Mouse (Mus musculus): ENCODE results near the gene Actr3b. TPM values are rescaled to one million over a fixed set of nuclear protein-coding genes. Genes with fewer than 3 reads are reported as not detected.
A peak's percentile ranks its signal among the peaks of the same experiment; 100 is the strongest.
"Not testable (repeated sequence)": the region's sequence is repeated elsewhere in the genome, so short reads cannot be mapped to it uniquely, and the experiment has no call there.

Gene Actr3b
- polyA plus RNA-seq, 1 experiment from 2014 or later: 25.0 TPM

GRCm38 (mm10) chr5:25870632-25871031 is 110.8 kb downstream of the Actr3b start:
- H3K9me3 ChIP-seq: no peaks in the 10 kb centered on the region
- no peak overlapping the region for H3K4me2 ChIP-seq
- ATAC-seq (ENCODE audit: low read depth): no peak
- no peak overlapping the region for H3K9ac ChIP-seq
- 63% methylated on average over 3 of the region's 3 CpGs for WGBS
- H3K27ac ChIP-seq (replicated peaks): 0 out of 2 replicates have a peak overlapping the region, but pooled peaks have one; percentile 39
- no peaks in the 10 kb centered on the region for H3K36me3 ChIP-seq
- H3K27me3 ChIP-seq: no peaks in the 10 kb centered on the region
- H3K4me1 ChIP-seq (replicated peaks): peaks cover 13% of the 10 kb centered on the region; the same call in 1 of the 2 replicates
- no peak overlapping the region for H3K4me3 ChIP-seq

GRCm38 (mm10) chr5:25871342-25872023 is 111.7 kb downstream of the Actr3b start:
- no peak overlapping the region for H3K4me2 ChIP-seq
- WGBS: 81% methylated on average over 12 of the region's 12 CpGs
- H3K9ac ChIP-seq: no peak overlapping the region
- ATAC-seq (ENCODE audit: low read depth): no peak
- H3K27me3 ChIP-seq: no peaks in the 10 kb centered on the region
- H3K4me1 ChIP-seq (replicated peaks): peaks cover 13% of the 10 kb centered on the region; the same call in 1 of the 2 replicates
- H3K9me3 ChIP-seq: no peaks in the 10 kb centered on the region
- no peak overlapping the region for H3K4me3 ChIP-seq
- no peak overlapping the region for H3K27ac ChIP-seq (replicated peaks)
- H3K36me3 ChIP-seq: no peaks in the 10 kb centered on the region

- no peak for ATAC-seq (ENCODE audit: low read depth)
- no peaks in the 10 kb centered on the region for H3K9me3 ChIP-seq
- 82% methylated on average over 2 of the region's 2 CpGs for WGBS
- no peaks in the 10 kb centered on the region for H3K36me3 ChIP-seq
- no peak overlapping the region for H3K4me3 ChIP-seq
- no peak overlapping the region for H3K9ac ChIP-seq
- no peaks in the 10 kb centered on the region for H3K27me3 ChIP-seq
- H3K27ac ChIP-seq (replicated peaks): no peak overlapping the region
- peaks cover 13% of the 10 kb centered on the region; the same call in 1 of the 2 replicates for H3K4me1 ChIP-seq (replicated peaks)
- H3K4me2 ChIP-seq: no peak overlapping the region
These were observed 113.2 kb downstream of the Actr3b start for GRCm38 (mm10) chr5:25873046-25873445.

- H3K9ac ChIP-seq; H3K4me2 ChIP-seq; H3K4me3 ChIP-seq; H3K27ac ChIP-seq (replicated peaks); H3K27me3 ChIP-seq; H3K9me3 ChIP-seq; H3K4me1 ChIP-seq (replicated peaks); H3K36me3 ChIP-seq; ATAC-seq (ENCODE audit: low read depth): not testable (repeated sequence)
These were observed 116.1 kb downstream of the Actr3b start for GRCm38 (mm10) chr5:25875927-25876326.

- Histone ChIP-seq H3K27ac (replicated peaks) (no peak overlapping the region), H3K4me3 (no peak overlapping the region), H3K9ac (no peak overlapping the region), H3K27me3 (no peaks in the 10 kb centered on the region), H3K4me1 (replicated peaks) (no peaks in the 10 kb centered on the region), H3K9me3 (no peaks in the 10 kb centered on the region), H3K36me3 (no peaks in the 10 kb centered on the region), H3K4me2 (no peak overlapping the region)
- WGBS: 88% methylated on average over 5 of the region's 5 CpGs
- ATAC-seq (ENCODE audit: low read depth): no peak
These were observed 117.5 kb downstream of the Actr3b start for GRCm38 (mm10) chr5:25877281-25877680.

- WGBS: 87% methylated on average over 3 of the region's 3 CpGs
- Histone ChIP-seq H3K27me3 (no peaks in the 10 kb centered on the region), H3K36me3 (no peaks in the 10 kb centered on the region), H3K4me2 (no peak overlapping the region), H3K4me1 (replicated peaks) (no peaks in the 10 kb centered on the region), H3K4me3 (no peak overlapping the region), H3K9me3 (no peaks in the 10 kb centered on the region), H3K27ac (replicated peaks) (no peak overlapping the region), H3K9ac (no peak overlapping the region)
- no peak for ATAC-seq (ENCODE audit: low read depth)
These were observed 118.2 kb downstream of the Actr3b start for GRCm38 (mm10) chr5:25877996-25878395.

- peak; percentile 61; the same call in 1 of the 2 replicates for ATAC-seq (ENCODE audit: low read depth)
- Histone ChIP-seq H3K36me3 (no peaks in the 10 kb centered on the region), H3K4me1 (replicated peaks) (peaks cover 12% of the 10 kb centered on the region), H3K27me3 (no peaks in the 10 kb centered on the region), H3K9ac (no peak overlapping the region), H3K9me3 (peaks cover 4% of the 10 kb centered on the region), H3K4me3 (no peak overlapping the region), H3K4me2 (no peak overlapping the region), H3K27ac (replicated peaks) (no peak overlapping the region)
- 46% methylated on average over 3 of the region's 3 CpGs for WGBS
These were observed 126.9 kb downstream of the Actr3b start for GRCm38 (mm10) chr5:25886708-25887107.

- peak; percentile 38; the same call in 1 of the 2 replicates for ATAC-seq (ENCODE audit: low read depth)
- Histone ChIP-seq H3K27ac (replicated peaks) (peak overlapping the region; percentile 38; the same call in 1 of the 2 replicates), H3K36me3 (no peaks in the 10 kb centered on the region), H3K4me1 (replicated peaks) (peaks cover 12% of the 10 kb centered on the region), H3K9ac (no peak overlapping the region), H3K4me2 (no peak overlapping the region), H3K4me3 (no peak overlapping the region), H3K27me3 (no peaks in the 10 kb centered on the region; the same call in 1 of the 2 replicates), H3K9me3 (peaks cover 2% of the 10 kb centered on the region)
- WGBS: 29% methylated on average over 3 of the region's 3 CpGs
These were observed 130.1 kb downstream of the Actr3b start for GRCm38 (mm10) chr5:25889746-25890382.

GRCm38 (mm10) chr5:25891321-25891720 is 131.5 kb downstream of the Actr3b start:
- no peaks in the 10 kb centered on the region; the same call in 1 of the 2 replicates for H3K27me3 ChIP-seq
- no peak overlapping the region for H3K4me3 ChIP-seq
- no peak for ATAC-seq (ENCODE audit: low read depth)
- H3K36me3 ChIP-seq: no peaks in the 10 kb centered on the region
- peaks cover 12% of the 10 kb centered on the region for H3K4me1 ChIP-seq (replicated peaks)
- no peak overlapping the region for H3K27ac ChIP-seq (replicated peaks)
- H3K4me2 ChIP-seq: no peak overlapping the region
- no peaks in the 10 kb centered on the region for H3K9me3 ChIP-seq
- 88% methylated on average over 1 of the region's 1 CpGs for WGBS
- H3K9ac ChIP-seq: no peak overlapping the region

Other genes starting within 250 kb of the Actr3b start
- gene Cct8l1, start 243.9 kb upstream of the Actr3b start, polyA plus RNA-seq (2015; fragmentation: Nextera tagmentation; extraction: Ambion mirVana): 0.20 and 0.29 TPM in 2 replicates
- 3.2 and 6.4 TPM in 2 replicates for gene Xrcc2, start 54.2 kb upstream of the Actr3b start, polyA plus RNA-seq (2015; fragmentation: Nextera tagmentation; extraction: Ambion mirVana)
- gene Gm21663, start 182.4 kb downstream of the Actr3b start, polyA plus RNA-seq (2015; fragmentation: Nextera tagmentation; extraction: Ambion mirVana): not detected in 2 replicates
- not detected in 2 replicates for gene Gm21671, start 194.4 kb downstream of the Actr3b start, polyA plus RNA-seq (2015; fragmentation: Nextera tagmentation; extraction: Ambion mirVana)
- gene Gm21680, start 212.7 kb downstream of the Actr3b start, polyA plus RNA-seq (2015; fragmentation: Nextera tagmentation; extraction: Ambion mirVana): not detected in 2 replicates
- gene Gm21698, start 228.7 kb downstream of the Actr3b start, polyA plus RNA-seq (2015; fragmentation: Nextera tagmentation; extraction: Ambion mirVana): 0.20 TPM in 1 of 2 replicates, not detected in the other
- gene Gm1979, start 244.8 kb downstream of the Actr3b start, polyA plus RNA-seq (2015; fragmentation: Nextera tagmentation; extraction: Ambion mirVana): not detected in 2 replicates

Data from neural tube, embryonic 13.5 days (tissue).